Mouse (Mus musculus) large intestine, adult 2 months (tissue): Measurements from ENCODE around the gene Slc2a10. TPM values are rescaled to one million over a fixed set of nuclear protein-coding genes. Genes with fewer than 3 reads are reported as not detected.

Source experiments
- DNase-seq: peaks from one replicate; pipeline ENCODE4 v3.0.0-alpha.2; 2012; ENCODE audit warnings: low read depth, low spot score
- WGBS: fragments of 180-500 bp; shearing (Covaris S2); methylation state at CpG from one replicate; pipeline ENCODE4 v1.1.7; 2018; 5-methylcytosine and 5-hydroxymethylcytosine counted together
- polyA plus RNA-seq: library from polyadenylated mRNA; depleted of rRNA; stranded (reverse); fragments of >200 nt; gene quantifications from 2 replicates; pipeline ENCODE4 v1.2.3, GENCODE M21; 2012; rRNA removed

Gene Slc2a10
- polyA plus RNA-seq, 1 experiment: 4.8 TPM

- WGBS: 87% methylated on average over 7 of the region's 7 CpGs
Measured at GRCm38 (mm10) chr2:165557278-165557677, 53.7 kb downstream of the Slc2a10 start.

GRCm38 (mm10) chr2:165558916-165559315 is 55.3 kb downstream of the Slc2a10 start:
- 31% methylated on average over 11 of the region's 11 CpGs for WGBS
- DNase-seq: no peak

More at GRCm38 (mm10) chr2:165557278-165557677, 53.7 kb downstream of the Slc2a10 start:
- DNase-seq: no peak

- no peak for DNase-seq
- WGBS: 38% methylated on average over 11 of the region's 11 CpGs
Measured at GRCm38 (mm10) chr2:165559506-165560235, 56.1 kb downstream of the Slc2a10 start.

- no peak for DNase-seq
- 82% methylated on average over 6 of the region's 6 CpGs for WGBS
Measured at GRCm38 (mm10) chr2:165561861-165562260, 58.3 kb downstream of the Slc2a10 start.

- DNase-seq: no peak
- WGBS: under 1% methylated on average over 52 of the region's 52 CpGs
Measured at GRCm38 (mm10) chr2:165563298-165564058, 59.9 kb downstream of the Slc2a10 start.

- WGBS: 37% methylated on average over 8 of the region's 8 CpGs
- DNase-seq: no peak
Measured at GRCm38 (mm10) chr2:165564101-165564500, 60.5 kb downstream of the Slc2a10 start.

- no peak for DNase-seq
- WGBS: 75% methylated on average over 6 of the region's 6 CpGs
Measured at GRCm38 (mm10) chr2:165564620-165565019, 61.0 kb downstream of the Slc2a10 start.

- peak; percentile 44 for DNase-seq
- 20% methylated on average over 6 of the region's 6 CpGs for WGBS
Measured at GRCm38 (mm10) chr2:165566898-165567297, 63.3 kb downstream of the Slc2a10 start.

- 86% methylated on average over 9 of the region's 9 CpGs for WGBS
- DNase-seq: no peak
Measured at GRCm38 (mm10) chr2:165567820-165568219, 64.2 kb downstream of the Slc2a10 start.

GRCm38 (mm10) chr2:165568911-165569310 is 65.3 kb downstream of the Slc2a10 start:
- DNase-seq: no peak
- 71% methylated on average over 6 of the region's 6 CpGs for WGBS

Other genes with a start within 250 kb of the Slc2a10 start
- gene Slc35c2, start 215.9 kb upstream of the Slc2a10 start, polyA plus RNA-seq: 67.5 and 156 TPM in 2 replicates
- gene Elmo2, start 177.3 kb upstream of the Slc2a10 start, polyA plus RNA-seq: 39.4 and 57.0 TPM in 2 replicates
- not detected in 2 replicates for gene Zfp663, start 135.1 kb upstream of the Slc2a10 start, polyA plus RNA-seq
- 0.45 and 0.62 TPM in 2 replicates for gene Zfp334, start 115.5 kb upstream of the Slc2a10 start, polyA plus RNA-seq
- gene Ocstamp, start 103.4 kb upstream of the Slc2a10 start, polyA plus RNA-seq: 0.69 and 1.8 TPM in 2 replicates
- gene Slc13a3, start 30.6 kb upstream of the Slc2a10 start, polyA plus RNA-seq: 0.05 and 0.12 TPM in 2 replicates
- 12.5 and 12.9 TPM in 2 replicates for gene Trp53rka, start 10.5 kb upstream of the Slc2a10 start, polyA plus RNA-seq
- 1.1 and 1.5 TPM in 2 replicates for gene Eya2, start 91.2 kb downstream of the Slc2a10 start, polyA plus RNA-seq